Mouse (Mus musculus) spleen, postnatal 0 days (tissue): ENCODE measurements around the gene Scgb1b11. TPM values are rescaled to one million over a fixed set of nuclear protein-coding genes. Genes with fewer than 3 reads are reported as not detected.

ENCODE experiments used
- polyA plus RNA-seq: library from polyadenylated mRNA; unstranded; fragments of >200 nt; fragmentation: Nextera tagmentation; extraction: Ambion mirVana; gene quantifications from 2 replicates; pipeline ENCODE4 v1.2.1, GENCODE M21; 2015

Scgb1b11 gene
- polyA plus RNA-seq: not detected in 2 replicates

DNA sequence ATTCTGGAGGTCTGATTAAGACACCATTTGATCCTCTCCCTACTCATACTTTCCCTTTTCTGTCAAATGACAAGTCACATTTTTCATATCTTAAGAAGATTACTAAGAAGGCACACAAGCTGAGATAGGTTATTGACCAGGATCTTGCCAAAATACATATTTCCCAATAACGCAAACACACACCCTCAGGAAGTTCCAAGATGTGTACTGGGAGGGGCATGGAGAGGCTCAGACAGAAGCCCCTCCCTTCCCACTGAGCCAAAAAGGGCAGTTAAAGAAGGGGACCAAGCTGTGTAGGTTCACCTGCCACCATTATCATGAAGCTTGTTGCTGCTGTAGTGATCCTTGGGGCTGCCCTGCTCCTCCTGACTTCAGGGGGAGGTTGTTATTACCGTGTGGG, at the start of gene Scgb1b11:
TSS of gene Scgb1b11 (plus strand) at position 301 of the 400 bp plus-strand sequence.

GRCm38 (mm10) chr7:32211045-32211444, 11.6 kb upstream of the Scgb1b11 start, which contains the start of gene Scgb2b11:
Scgb2b11 (minus strand) TSS chr7:32211145.

Other genes starting within 250 kb of the Scgb1b11 start
- not detected in 2 replicates for gene Scgb1b10, start 122.0 kb upstream of the Scgb1b11 start, polyA plus RNA-seq
- not detected in 2 replicates for gene Scgb2b11, start 11.7 kb upstream of the Scgb1b11 start, polyA plus RNA-seq
- gene Scgb2b12, start 104.4 kb downstream of the Scgb1b11 start, polyA plus RNA-seq: not detected in 2 replicates
- gene Scgb1b12, start 111.3 kb downstream of the Scgb1b11 start, polyA plus RNA-seq: not detected in 2 replicates
- gene Scgb1b29, start 218.7 kb downstream of the Scgb1b11 start, polyA plus RNA-seq: not detected in 2 replicates